Mouse (Mus musculus): ENCODE data around the gene Plcxd2. TPM values are rescaled to one million over a fixed set of nuclear protein-coding genes. Genes with fewer than 3 reads are reported as not detected.
A peak's percentile ranks its signal among the peaks of the same experiment; 100 is the strongest.

Plcxd2 gene
- polyA plus RNA-seq, 1 experiment: 11.4 TPM

DNA sequence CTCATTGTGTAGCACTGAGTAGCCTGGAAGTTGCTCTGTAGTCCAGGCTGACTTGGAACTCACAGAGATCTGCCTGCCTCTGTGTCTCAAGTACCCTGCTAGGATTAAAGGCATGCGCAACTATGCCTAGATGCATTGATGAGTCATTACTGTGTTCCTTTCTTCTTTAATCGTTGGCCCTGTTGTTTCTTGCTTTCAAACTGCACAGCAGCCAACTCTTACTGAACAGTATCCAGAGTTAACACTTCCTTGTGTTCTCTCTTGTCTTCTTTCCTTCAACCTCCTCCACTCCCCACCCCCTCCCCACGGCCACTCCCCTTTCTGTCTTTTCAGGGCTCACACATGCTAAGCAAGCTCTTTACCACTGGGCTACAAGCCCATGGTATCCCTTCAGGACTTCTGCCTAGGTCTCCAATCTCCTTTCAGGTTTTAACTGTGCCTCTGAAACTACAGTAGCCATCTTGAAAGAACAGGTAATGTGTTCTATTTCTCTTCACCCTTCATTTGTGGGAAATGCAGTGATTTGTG is 74.0 kb downstream of the Plcxd2 start:
- TF ChIP-seq POLR2A (IDR thresholded peaks at IDR 0.05; ENCODE audit: borderline replicate concordance, extremely low read depth, insufficient read depth, insufficient read length, poor library complexity, severe bottlenecking) (no peak), CTCF (IDR thresholded peaks at IDR 0.05; ENCODE audit: borderline replicate concordance, extremely low read depth, insufficient read depth, insufficient read length) (no peak)
- DNase-seq (ENCODE audit: low read depth): peak; percentile 37

GRCm38 (mm10) chr16:45934721-45935407 is 75.2 kb downstream of the Plcxd2 start:
- DNase-seq (ENCODE audit: low read depth): no peak

DNA sequence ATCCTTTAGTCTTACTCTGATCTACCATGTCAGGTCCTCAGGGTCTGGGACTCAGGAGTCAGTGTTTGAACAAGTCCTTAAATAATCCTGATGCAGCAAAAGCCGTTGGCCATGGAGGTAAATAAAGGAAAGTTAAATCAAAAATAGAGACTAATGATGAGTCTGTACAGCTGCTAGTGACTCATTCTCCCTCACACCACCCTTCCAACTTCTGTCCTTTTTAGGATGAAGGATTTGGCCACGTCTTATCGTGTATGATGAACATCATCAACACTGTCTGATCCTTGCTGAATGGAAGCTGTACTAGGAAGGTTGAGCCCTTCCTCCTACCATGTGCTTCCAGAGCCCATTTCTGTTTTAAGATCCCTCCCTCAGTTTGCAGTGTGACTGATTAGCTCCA is 79.7 kb downstream of the Plcxd2 start:
- no peak for DNase-seq (ENCODE audit: low read depth)
- TF ChIP-seq POLR2A (IDR thresholded peaks at IDR 0.05; ENCODE audit: borderline replicate concordance, extremely low read depth, insufficient read depth, insufficient read length, poor library complexity, severe bottlenecking): no peak
- no peak for TF ChIP-seq CTCF (IDR thresholded peaks at IDR 0.05; ENCODE audit: borderline replicate concordance, extremely low read depth, insufficient read depth, insufficient read length)

More at GRCm38 (mm10) chr16:45934721-45935407, 75.2 kb downstream of the Plcxd2 start:
- TF ChIP-seq CTCF (IDR thresholded peaks at IDR 0.05; ENCODE audit: borderline replicate concordance, extremely low read depth, insufficient read depth, insufficient read length): no peak
- no peak for TF ChIP-seq POLR2A (IDR thresholded peaks at IDR 0.05; ENCODE audit: borderline replicate concordance, extremely low read depth, insufficient read depth, insufficient read length, poor library complexity, severe bottlenecking)

DNA sequence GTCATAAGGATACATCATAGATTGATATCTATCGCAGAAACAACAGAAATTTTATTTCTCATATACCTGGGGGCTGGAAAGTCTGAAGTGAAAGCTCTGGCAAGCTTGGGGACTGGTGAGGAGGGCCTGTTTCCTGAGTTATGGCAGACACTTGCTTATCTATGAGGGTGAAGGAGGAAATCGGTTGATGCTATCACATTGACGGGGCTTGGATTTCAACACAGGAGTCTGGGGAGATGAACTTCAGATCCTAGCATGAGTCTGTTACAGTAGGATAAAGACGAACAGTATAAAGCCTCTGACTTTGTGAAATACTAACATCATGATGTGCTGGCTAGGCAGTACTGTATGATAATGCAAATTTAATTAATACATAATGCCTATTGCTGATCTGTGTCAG is 81.9 kb downstream of the Plcxd2 start:
- TF ChIP-seq POLR2A (IDR thresholded peaks at IDR 0.05; ENCODE audit: borderline replicate concordance, extremely low read depth, insufficient read depth, insufficient read length, poor library complexity, severe bottlenecking) (no peak), CTCF (IDR thresholded peaks at IDR 0.05; ENCODE audit: borderline replicate concordance, extremely low read depth, insufficient read depth, insufficient read length) (no peak)
- no peak for DNase-seq (ENCODE audit: low read depth)

DNA sequence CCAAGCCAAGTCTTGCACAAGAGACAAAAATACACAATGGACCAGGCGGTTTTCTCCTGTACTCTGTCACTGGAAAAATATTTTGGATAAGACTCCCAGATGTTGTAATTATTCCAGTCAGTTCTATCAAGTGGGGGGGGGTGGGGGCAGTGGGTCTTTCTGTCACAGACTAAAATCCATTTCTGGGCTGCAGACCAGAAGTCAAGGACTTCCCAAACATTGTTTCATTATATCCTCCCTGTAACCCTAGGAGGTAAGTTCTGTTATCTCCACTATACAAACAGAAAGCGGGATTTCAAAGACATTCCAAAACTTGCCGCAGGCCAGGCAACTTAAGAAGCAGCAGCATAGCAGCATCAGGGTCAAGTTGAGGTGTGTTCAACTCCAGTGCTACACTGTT is 82.4 kb downstream of the Plcxd2 start:
- TF ChIP-seq CTCF (IDR thresholded peaks at IDR 0.05; ENCODE audit: borderline replicate concordance, extremely low read depth, insufficient read depth, insufficient read length): no peak
- no peak for TF ChIP-seq POLR2A (IDR thresholded peaks at IDR 0.05; ENCODE audit: borderline replicate concordance, extremely low read depth, insufficient read depth, insufficient read length, poor library complexity, severe bottlenecking)
- DNase-seq (ENCODE audit: low read depth): no peak

GRCm38 (mm10) chr16:45926875-45927274 is 83.1 kb downstream of the Plcxd2 start:
- TF ChIP-seq CTCF (IDR thresholded peaks at IDR 0.05; ENCODE audit: borderline replicate concordance, extremely low read depth, insufficient read depth, insufficient read length) (no peak), POLR2A (IDR thresholded peaks at IDR 0.05; ENCODE audit: borderline replicate concordance, extremely low read depth, insufficient read depth, insufficient read length, poor library complexity, severe bottlenecking) (no peak)
- DNase-seq (ENCODE audit: low read depth): no peak

GRCm38 (mm10) chr16:45923731-45924424 is 86.1 kb downstream of the Plcxd2 start:
- DNase-seq (ENCODE audit: low read depth): no peak
- TF ChIP-seq CTCF (IDR thresholded peaks at IDR 0.05; ENCODE audit: borderline replicate concordance, extremely low read depth, insufficient read depth, insufficient read length) (no peak), POLR2A (IDR thresholded peaks at IDR 0.05; ENCODE audit: borderline replicate concordance, extremely low read depth, insufficient read depth, insufficient read length, poor library complexity, severe bottlenecking) (no peak)

DNA sequence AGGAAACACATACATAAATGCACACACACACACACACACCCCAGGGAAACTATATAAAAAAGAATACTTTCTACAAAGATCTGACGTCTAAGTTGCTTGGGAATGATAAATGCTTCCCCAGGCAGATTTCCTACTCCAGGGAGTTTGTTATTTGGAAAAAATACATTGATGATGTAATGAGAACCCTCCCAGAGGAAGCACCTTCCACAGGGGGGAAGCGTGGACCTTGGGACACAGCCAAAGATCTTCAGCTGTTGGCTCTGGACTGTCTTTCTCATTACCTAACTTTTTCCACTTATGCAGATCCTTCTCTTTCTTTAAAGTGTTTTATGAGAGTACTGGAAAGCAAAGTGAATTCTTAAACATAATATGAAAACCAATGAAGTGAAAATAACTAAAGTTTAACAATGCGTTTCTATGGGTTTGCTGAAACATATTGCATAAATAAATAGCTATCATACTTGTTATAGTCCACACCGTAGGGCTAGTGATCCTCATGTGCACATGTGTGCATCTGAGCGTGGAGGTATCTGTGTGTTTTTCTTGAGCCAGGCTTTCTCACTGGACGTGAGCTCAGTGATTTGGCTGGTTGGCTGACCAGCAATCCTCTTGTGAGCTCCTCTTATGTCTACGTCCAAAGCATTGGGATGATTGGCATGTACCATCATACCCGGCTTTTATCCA is 87.3 kb downstream of the Plcxd2 start:
- TF ChIP-seq CTCF (IDR thresholded peaks at IDR 0.05; ENCODE audit: borderline replicate concordance, extremely low read depth, insufficient read depth, insufficient read length) (no peak), POLR2A (IDR thresholded peaks at IDR 0.05; ENCODE audit: borderline replicate concordance, extremely low read depth, insufficient read depth, insufficient read length, poor library complexity, severe bottlenecking) (no peak)

DNA sequence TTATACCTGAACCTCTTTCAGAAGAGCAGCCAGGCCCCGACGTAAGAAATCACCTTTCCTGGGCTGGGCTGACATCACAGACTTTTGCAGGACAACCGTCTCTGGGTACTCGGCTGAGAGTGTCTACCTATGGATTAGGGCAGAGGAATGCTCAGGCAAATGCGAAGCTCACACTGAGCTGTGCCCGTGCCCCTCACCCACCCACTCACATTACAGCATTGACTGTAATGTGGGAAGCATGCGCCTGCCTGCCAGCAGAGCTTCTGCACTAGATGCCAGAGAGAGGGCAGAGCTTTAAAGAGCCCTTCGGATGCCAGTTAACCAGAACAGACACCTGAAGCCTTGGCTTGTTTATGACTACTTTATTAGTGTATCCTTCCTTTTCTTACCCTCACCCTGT is 90.4 kb downstream of the Plcxd2 start:
- DNase-seq (ENCODE audit: low read depth): peak; percentile 28
- TF ChIP-seq CTCF (IDR thresholded peaks at IDR 0.05; ENCODE audit: borderline replicate concordance, extremely low read depth, insufficient read depth, insufficient read length) (no peak), POLR2A (IDR thresholded peaks at IDR 0.05; ENCODE audit: borderline replicate concordance, extremely low read depth, insufficient read depth, insufficient read length, poor library complexity, severe bottlenecking) (no peak)

More for the DNA sequence above, 87.3 kb downstream of the Plcxd2 start:
- DNase-seq (ENCODE audit: low read depth): peak; percentile 42

Other genes starting within 250 kb of the Plcxd2 start
- gene Phldb2, start 56.6 kb downstream of the Plcxd2 start, polyA plus RNA-seq (2012; rRNA removed): 7.4 and 10.6 TPM in 2 replicates
- 0.03 and 0.04 TPM in 2 replicates for gene Cd96, start 110.0 kb upstream of the Plcxd2 start, polyA plus RNA-seq (2012; rRNA removed)
- 5.8 and 6.2 TPM in 2 replicates for gene Gm4737, start 144.9 kb upstream of the Plcxd2 start, polyA plus RNA-seq (2012; rRNA removed)

All from brain, embryonic 14.5 days (tissue).